Mouse (Mus musculus) T-cell, adult 2 months (primary cell): ENCODE results near the gene Efcab8.

Experiments used
- DNase-seq: peaks from one replicate; pipeline ENCODE4 v3.0.0; 2022; ENCODE audit warnings: low spot score

The Efcab8 gene

DNA sequence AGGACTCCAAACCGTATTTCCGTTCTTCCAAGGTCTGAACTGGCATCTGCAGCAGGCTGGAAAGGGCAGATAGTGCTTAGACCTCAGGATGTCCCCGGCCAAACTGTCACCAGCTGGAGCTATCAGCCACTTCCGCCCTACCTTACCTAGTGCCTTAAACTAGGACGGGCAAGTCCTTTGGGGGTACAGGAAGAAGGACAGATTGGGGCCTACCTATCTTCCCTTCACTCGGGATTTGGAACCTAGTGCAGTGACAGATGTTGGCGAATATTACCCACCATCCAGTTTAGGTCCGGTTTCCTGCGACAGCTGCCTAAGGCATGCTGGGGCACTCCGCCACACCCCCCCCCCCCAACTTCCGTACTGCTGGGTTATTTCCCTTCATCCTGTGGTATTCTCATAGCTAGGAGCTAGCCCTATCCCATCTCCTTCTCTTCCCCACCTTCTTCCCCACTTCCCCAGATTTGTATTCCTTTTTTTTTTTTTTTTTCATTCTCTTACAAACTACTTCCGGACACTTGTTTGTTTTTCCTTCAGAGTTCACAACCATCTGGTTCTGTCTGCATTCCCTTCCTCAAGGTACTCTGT is at the start of gene Efcab8:
TSS of gene Efcab8 (plus strand) at position 538 of the 588 bp plus-strand sequence.
- peak; percentile 28 for DNase-seq

DNA sequence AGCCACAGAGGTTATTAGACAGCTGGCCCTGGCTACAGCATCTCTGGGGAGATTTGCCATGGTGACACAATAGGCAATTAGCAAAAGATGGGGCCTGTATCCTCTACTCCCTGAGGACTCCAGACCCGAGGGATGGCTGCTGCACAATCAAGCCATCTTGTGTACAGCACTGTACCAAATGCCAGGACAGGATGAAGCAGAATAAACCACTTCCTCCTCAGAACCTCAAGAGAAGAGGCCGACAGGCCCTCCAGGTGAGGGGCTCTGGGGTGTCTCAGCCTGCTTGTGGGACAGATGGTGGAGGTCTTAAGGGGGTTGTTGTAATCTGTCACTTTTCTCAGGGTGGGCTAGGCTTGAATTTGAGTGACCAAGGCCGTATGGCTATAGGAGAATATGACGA is 45.7 kb upstream of the Efcab8 start:
- no peak for DNase-seq

GRCm38 (mm10) chr2:153740500-153741436 is 39.0 kb upstream of the Efcab8 start, which contains the start of gene Mapre1:
Gene Mapre1 (plus strand): TSS chr2:153741274.
- DNase-seq, result peak; percentile 99

DNA sequence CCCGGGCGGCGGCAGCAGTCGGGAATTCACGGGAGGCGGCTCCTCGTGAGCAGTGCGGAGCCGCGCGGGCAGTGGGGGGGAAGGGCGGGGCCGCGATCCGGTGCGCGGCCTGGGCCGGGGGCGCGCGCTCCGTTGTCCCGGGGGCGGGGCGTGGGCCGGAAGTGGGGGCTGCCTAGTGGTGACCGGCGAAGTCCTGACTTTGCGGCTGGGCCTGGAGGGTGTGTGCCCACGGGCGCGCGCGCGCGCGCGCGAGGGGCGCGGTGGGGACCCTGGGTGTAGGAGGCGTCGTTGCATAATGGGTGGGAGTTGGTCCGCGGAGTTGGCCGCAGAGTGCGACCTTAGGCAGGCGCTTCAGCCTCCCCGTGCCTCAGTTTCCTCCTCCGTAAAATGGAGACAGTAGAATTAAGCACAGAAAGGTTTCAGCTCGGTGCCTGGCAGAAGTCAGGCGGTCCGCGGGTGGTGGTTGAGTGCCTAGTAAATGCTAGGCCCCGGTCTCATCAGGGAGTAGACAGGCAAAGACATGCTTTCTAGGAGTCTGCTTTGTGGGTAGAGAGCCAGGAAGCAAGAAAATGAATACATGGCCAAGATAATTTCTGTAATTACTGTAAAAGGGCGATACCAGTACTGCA is 38.2 kb upstream of the Efcab8 start:
- peak; percentile 32 for DNase-seq

- no peak for DNase-seq
Observed at GRCm38 (mm10) chr2:153747994-153748393, 31.7 kb upstream of the Efcab8 start.

- no peak for DNase-seq
Observed at GRCm38 (mm10) chr2:153750363-153750762, 29.4 kb upstream of the Efcab8 start.

GRCm38 (mm10) chr2:153762121-153762520 is 17.6 kb upstream of the Efcab8 start:
- DNase-seq, result no peak

GRCm38 (mm10) chr2:153767484-153767883 is 12.2 kb upstream of the Efcab8 start:
- no peak for DNase-seq

DNA sequence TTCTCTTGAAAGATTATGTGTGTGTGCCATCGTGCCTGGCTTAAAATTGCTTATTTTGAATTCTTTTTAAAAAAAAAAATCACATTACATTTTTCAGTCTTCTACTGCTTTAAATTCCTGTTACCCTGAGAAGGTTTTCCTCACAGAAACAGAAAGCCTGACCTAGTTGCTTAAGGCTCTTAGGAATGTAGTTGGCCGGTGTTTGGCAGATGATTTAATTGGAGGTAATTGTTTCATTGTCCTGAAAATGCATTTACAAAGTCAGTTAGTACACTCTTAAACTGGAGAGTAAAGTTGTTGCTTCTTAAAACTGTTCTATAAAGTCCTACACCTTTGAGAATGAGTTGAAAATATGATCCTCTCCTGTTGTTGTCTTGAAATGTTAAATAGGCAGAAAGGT is 10.8 kb upstream of the Efcab8 start:
- DNase-seq, result no peak

GRCm38 (mm10) chr2:153772950-153773349 is 6.8 kb upstream of the Efcab8 start:
- DNase-seq, result no peak

DNA sequence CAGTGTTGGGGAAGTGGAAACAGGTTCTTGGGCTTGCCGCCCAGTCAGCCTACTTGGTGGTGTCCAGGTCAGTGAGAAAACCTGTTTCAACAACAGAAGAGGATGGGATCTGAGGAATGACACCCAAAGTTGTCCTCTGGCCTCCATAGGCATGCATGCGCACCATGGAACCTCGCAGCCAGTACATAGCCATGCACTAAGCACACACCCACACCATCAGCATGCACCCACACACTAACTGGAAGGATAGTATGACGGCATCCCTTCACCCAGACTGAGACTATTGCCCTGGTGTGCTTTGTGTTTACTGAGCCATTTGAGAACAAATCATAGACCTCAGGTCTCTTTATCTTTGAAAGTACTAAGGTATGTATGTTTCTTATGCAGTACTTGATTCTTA is 4.3 kb upstream of the Efcab8 start:
- no peak for DNase-seq

- DNase-seq, result peak; percentile 61
Observed at GRCm38 (mm10) chr2:153778638-153779362, 931 bp upstream of the Efcab8 start.

GRCm38 (mm10) chr2:153781181-153781580 is 1.4 kb downstream of the Efcab8 start:
- DNase-seq, result no peak

DNA sequence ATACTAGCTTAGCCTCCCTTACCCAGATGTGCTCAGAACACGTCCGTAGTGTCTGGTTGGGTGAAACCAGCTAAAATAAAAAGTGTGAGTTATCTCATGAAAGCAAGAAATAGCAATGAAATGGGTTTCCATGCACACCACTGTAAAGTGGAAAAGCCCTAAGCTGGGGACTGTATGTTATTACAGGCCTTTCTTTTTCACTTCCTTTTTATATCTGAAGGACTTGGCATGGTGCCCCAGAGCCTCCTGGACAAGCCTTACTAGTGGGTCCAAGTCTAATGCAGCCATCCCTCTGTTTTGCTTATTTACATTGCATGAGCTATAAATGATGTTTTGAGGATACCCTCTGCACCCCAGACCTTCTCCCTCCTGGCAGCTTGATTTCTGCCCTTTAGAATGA is 4.9 kb downstream of the Efcab8 start:
- no peak for DNase-seq

- no peak for DNase-seq
Observed at GRCm38 (mm10) chr2:153793366-153793765, 13.6 kb downstream of the Efcab8 start.

GRCm38 (mm10) chr2:153795090-153795489 is 15.4 kb downstream of the Efcab8 start:
- DNase-seq, result no peak

- peak; percentile 27 for DNase-seq
Observed at GRCm38 (mm10) chr2:153807464-153807863, 27.7 kb downstream of the Efcab8 start.

- DNase-seq, result no peak
Observed at GRCm38 (mm10) chr2:153808146-153808545, 28.4 kb downstream of the Efcab8 start.

DNA sequence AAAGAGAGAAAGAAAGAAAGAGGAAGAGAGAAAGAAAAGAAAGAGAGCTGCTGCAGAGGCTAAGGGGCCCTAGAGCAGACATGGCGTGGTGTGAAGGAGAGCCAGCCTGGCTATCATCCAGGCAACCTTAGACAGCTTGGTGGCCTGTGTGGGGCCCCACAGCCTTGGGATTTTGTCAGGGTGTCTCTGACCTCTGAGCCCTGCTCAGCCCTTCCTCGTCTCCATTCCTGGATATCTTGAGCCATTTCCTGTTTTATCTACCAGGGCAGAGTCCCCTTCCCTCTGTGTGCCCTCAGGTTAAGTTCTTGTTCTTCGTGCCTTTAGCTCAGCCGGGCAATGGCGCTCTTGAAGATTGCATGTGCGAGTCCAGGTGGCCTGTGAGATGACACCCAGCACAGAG is 29.1 kb downstream of the Efcab8 start:
- DNase-seq, result no peak

GRCm38 (mm10) chr2:153809921-153810320 is 30.2 kb downstream of the Efcab8 start:
- no peak for DNase-seq

- no peak for DNase-seq
Observed at GRCm38 (mm10) chr2:153822005-153822543, 42.3 kb downstream of the Efcab8 start.

- DNase-seq, result no peak
Observed at GRCm38 (mm10) chr2:153824593-153824992, 44.9 kb downstream of the Efcab8 start.
